In the genomic region with DNA sequence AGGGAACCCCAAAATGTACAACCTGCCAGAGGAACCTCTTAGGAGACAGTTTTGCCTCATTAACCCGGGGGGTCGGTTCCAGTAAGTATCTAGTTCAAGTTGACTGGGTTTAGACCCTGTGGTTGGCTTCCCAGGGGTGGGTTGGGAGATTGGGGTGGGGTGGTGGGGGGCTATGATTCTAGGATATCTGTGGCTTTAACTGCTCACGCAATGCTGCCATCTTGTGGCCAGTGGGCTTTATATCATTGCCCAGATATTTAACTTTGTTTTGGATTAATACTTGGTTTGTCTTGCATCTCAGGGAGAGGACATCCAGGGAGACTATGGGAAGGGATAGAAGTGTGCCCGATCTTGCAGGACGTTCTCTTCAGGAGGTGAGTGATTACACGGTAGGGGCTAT, we compare ENCODE assay signal across 10 mouse cellular contexts. TPM values are rescaled to one million over a fixed set of nuclear protein-coding genes. Genes with fewer than 3 reads are reported as not detected.
A peak's percentile ranks its signal among the peaks of the same experiment; 100 is the strongest.
DNase-seq lines count a peak whose midpoint lies in the region; ATAC-seq and TF ChIP-seq lines count a peak whose summit lies in the region.
"Had no signal": no experiment of that assay in that cellular context is flagged by ENCODE, and none has a peak within 500 bp of the region (broad histone marks: within the 10 kb centered on the region; RNA-seq: fewer than 3 reads in every experiment).

No protein-coding gene starts in this region.

- no peak for TF ChIP-seq EP300 in liver, postnatal 0 days (IDR thresholded peaks at IDR 0.05; ENCODE audit: low read depth)

- H3K4me2 ChIP-seq in liver, postnatal 0 days (ENCODE audit: low read depth, low read length) = no peak overlapping the region
- no peak overlapping the region for H3K4me2 ChIP-seq in forebrain, embryonic 12.5 days
- H3K4me2 ChIP-seq: embryonic facial prominence, embryonic 12.5 days; limb, embryonic 13.5 days had no signal

- DNase-seq in heart, postnatal 36 days = peak; percentile 5 to 23
- DNase-seq in heart, adult 9 months (ENCODE audit: low spot score in 2 of 2) = no peak
- peak; percentile 21 for DNase-seq in right cerebral cortex, adult 18-20 months
- no peak for DNase-seq in right cerebral cortex, postnatal 36 days (ENCODE audit: low spot score in 2 of 2)
- peak; percentile 16 to 33 for DNase-seq in adrenal gland, postnatal 36 days
- no peak for DNase-seq in liver, postnatal 0 days
- DNase-seq in layer of hippocampus, adult 9-11 months = no peak

- no peak overlapping the region for H3K9ac ChIP-seq in liver, postnatal 0 days (replicated peaks)
- H3K9ac ChIP-seq in forebrain, embryonic 12.5 days = no peak overlapping the region
- H3K9ac ChIP-seq: embryonic facial prominence, embryonic 12.5 days; limb, embryonic 13.5 days had no signal

- no peaks in the 10 kb centered on the region for H3K27me3 ChIP-seq in liver, postnatal 0 days (ENCODE audit: insufficient read depth, low read length)
- no peaks in the 10 kb centered on the region for H3K27me3 ChIP-seq in forebrain, embryonic 12.5 days
- H3K27me3 ChIP-seq: embryonic facial prominence, embryonic 12.5 days; limb, embryonic 13.5 days had no signal

- 70% methylated on average over 6 of the region's 6 CpGs for WGBS in liver, postnatal 0 days (ENCODE audit: insufficient replicate concordance)
- WGBS in forebrain, embryonic 12.5 days = 58% methylated on average over 6 of the region's 6 CpGs

- H3K9me3 ChIP-seq in liver, postnatal 0 days (ENCODE audit: low read length) = no peaks in the 10 kb centered on the region
- H3K9me3 ChIP-seq in forebrain, embryonic 12.5 days = no peaks in the 10 kb centered on the region
- H3K9me3 ChIP-seq: embryonic facial prominence, embryonic 12.5 days had no signal

- no peak overlapping the region for H3K4me3 ChIP-seq in liver, postnatal 0 days (ENCODE audit: low read depth, low read length)
- no peak overlapping the region for H3K4me3 ChIP-seq in forebrain, embryonic 12.5 days (replicated peaks)
- H3K4me3 ChIP-seq: embryonic facial prominence, embryonic 12.5 days; limb, embryonic 13.5 days had no signal

- H3K27ac ChIP-seq in liver, postnatal 0 days (ENCODE audit: low read depth) = no peak overlapping the region
- H3K27ac ChIP-seq in forebrain, embryonic 12.5 days = no peak overlapping the region
- H3K27ac ChIP-seq: embryonic facial prominence, embryonic 12.5 days; limb, embryonic 13.5 days had no signal

- H3K4me1 ChIP-seq in liver, postnatal 0 days (ENCODE audit: insufficient read depth) = peaks cover 2% of the 10 kb centered on the region; the same call in 1 of the 2 replicates
- H3K4me1 ChIP-seq in forebrain, embryonic 12.5 days = no peaks in the 10 kb centered on the region
- H3K4me1 ChIP-seq: embryonic facial prominence, embryonic 12.5 days; limb, embryonic 13.5 days had no signal

- peak; percentile 61 for TF ChIP-seq CTCF in liver, postnatal 0 days (IDR thresholded peaks at IDR 0.05; ENCODE audit: low read depth)

- peaks cover 52% of the 10 kb centered on the region for H3K36me3 ChIP-seq in liver, postnatal 0 days (replicated peaks; ENCODE audit: insufficient read depth, low read length)
- H3K36me3 ChIP-seq in forebrain, embryonic 12.5 days (replicated peaks) = peaks cover 64% of the 10 kb centered on the region

- intact Hi-C loops in heart, postnatal 36 days (cut with DNase I) = loop anchor here (1.0 kb wide), 1 partner anchor 90 kb away; no protein-coding TSS in a partner anchor

- ATAC-seq in liver, postnatal 0 days = no peak
- ATAC-seq in forebrain, embryonic 12.5 days (ENCODE audit: low FRiP score) = no peak

RNA-seq across cellular contexts. Expression of gene Pdcd5, which starts 11.1 kb away (rescaled TPM):
- total RNA-seq in heart, postnatal 36 days (2021) = 100 to 1,000 TPM; 112 to 114 TPM
- total RNA-seq in adrenal gland, postnatal 36 days (2021) = 10 to 100 TPM; 70.3 to 90.1 TPM
- 162 and 163 TPM in 2 replicates for polyA plus RNA-seq in liver, postnatal 0 days (2015; fragmentation: Nextera tagmentation; extraction: Ambion mirVana)
- 265 and 275 TPM in 2 replicates for polyA plus RNA-seq in forebrain, embryonic 12.5 days (2016; fragmentation: Nextera tagmentation; extraction: Ambion mirVana)

RNA-seq across cellular contexts. Expression of gene Ankrd27, which starts 50.2 kb away (rescaled TPM):
- 10 to 100 TPM; 11.2 to 13.0 TPM for total RNA-seq in heart, postnatal 36 days (2021)
- 10 to 100 TPM; 23.6 to 32.6 TPM for total RNA-seq in adrenal gland, postnatal 36 days (2021)
- 11.8 and 14.2 TPM in 2 replicates for polyA plus RNA-seq in liver, postnatal 0 days (2015; fragmentation: Nextera tagmentation; extraction: Ambion mirVana)
- polyA plus RNA-seq in forebrain, embryonic 12.5 days (2016; fragmentation: Nextera tagmentation; extraction: Ambion mirVana) = 33.4 and 36.7 TPM in 2 replicates

RNA-seq across cellular contexts. Expression of gene Rgs9bp, which starts 50.8 kb away (rescaled TPM):
- under 1 TPM; 0.03 to 0.06 TPM for total RNA-seq in heart, postnatal 36 days (2021)
- total RNA-seq in adrenal gland, postnatal 36 days (2021) = under 1 TPM; 0.20 to 0.53 TPM
- polyA plus RNA-seq in liver, postnatal 0 days (2015; fragmentation: Nextera tagmentation; extraction: Ambion mirVana) = 0.02 TPM in 1 of 2 replicates, not detected in the other
- 0.04 and 0.14 TPM in 2 replicates for polyA plus RNA-seq in forebrain, embryonic 12.5 days (2016; fragmentation: Nextera tagmentation; extraction: Ambion mirVana)

Comparison
In these comparisons a context has a peak if more than half of its experiments do, and no peak if none do; other contexts are left out.
1. DNase-seq: peak in heart, postnatal 36 days (2 of 2), right cerebral cortex, adult 18-20 months (single experiment) and adrenal gland, postnatal 36 days (2 of 2); none in heart, adult 9 months (0 of 2), right cerebral cortex, postnatal 36 days (0 of 2), liver, postnatal 0 days (single experiment) and layer of hippocampus, adult 9-11 months (single experiment).